Mouse (Mus musculus) hindbrain, embryonic 14.5 days (tissue): ENCODE data around the gene Serp1. TPM values are rescaled to one million over a fixed set of nuclear protein-coding genes. Genes with fewer than 3 reads are reported as not detected.
"Not testable (repeated sequence)": the region's sequence is repeated elsewhere in the genome, so short reads cannot be mapped to it uniquely, and the experiment has no call there.

Source experiments
- ATAC-seq: fragments of 200-750 bp; cut with Nextera tagmentation; 2 replicates; pipeline ENCODE4 v1.8.0; 2017; ENCODE audit warnings: moderate number of reproducible peaks, mild to moderate bottlenecking, moderate TSS enrichment, moderate library complexity; ENCODE audit not compliant: low FRiP score
- DNase-seq: peaks from one replicate; pipeline ENCODE4 v3.0.0-alpha.2; 2015; ENCODE audit warnings: low spot score
- H3K27ac ChIP-seq: fragments of 300-500 bp; sonication (generic); 2 replicates; pipeline ENCODE4 v1.5.1; 2014; ENCODE audit warnings: mild to moderate bottlenecking, moderate library complexity
- H3K27me3 ChIP-seq: fragments of 300-500 bp; sonication (generic); 2 replicates; pipeline ENCODE4 v1.6.1; 2014; ENCODE audit warnings: mild to moderate bottlenecking, low read length, mixed read lengths; ENCODE audit not compliant: control insufficient read depth, insufficient read depth
- H3K36me3 ChIP-seq: fragments of 300-500 bp; sonication (generic); replicated peaks from 2 replicates; pipeline ENCODE4 v1.6.1; 2014; ENCODE audit not compliant: control insufficient read depth, insufficient read depth
- H3K4me1 ChIP-seq: fragments of 300-500 bp; sonication (generic); replicated peaks from 2 replicates; pipeline ENCODE4 v1.6.1; 2014; ENCODE audit warnings: antibody characterized with exemption, low read length, mixed read lengths; ENCODE audit not compliant: control insufficient read depth, insufficient read depth
- H3K4me2 ChIP-seq: fragments of 300-500 bp; sonication (generic); replicated peaks from 2 replicates; pipeline ENCODE4 v1.6.1; 2014; ENCODE audit warnings: mild to moderate bottlenecking, moderate library complexity
- H3K4me3 ChIP-seq: fragments of 300-500 bp; sonication (generic); replicated peaks from 2 replicates; pipeline ENCODE4 v1.5.1; 2014; ENCODE audit warnings: mild to moderate bottlenecking, low read length
- H3K9ac ChIP-seq: fragments of 300-500 bp; sonication (generic); 2 replicates; pipeline ENCODE4 v1.6.1; 2014
- H3K9me3 ChIP-seq: fragments of 300-500 bp; sonication (generic); 2 replicates; pipeline ENCODE4 v1.6.1; 2016; ENCODE audit warnings: low read length; ENCODE audit not compliant: control insufficient read depth
- WGBS: fragments of 180-500 bp; shearing (Covaris S2); extraction: QIAGEN DNeasy Blood & Tissue Kit; methylation state at CpG from one replicate; pipeline ENCODE4 v1.1.7; 2014; 5-methylcytosine and 5-hydroxymethylcytosine counted together
- polyA plus RNA-seq: library from polyadenylated mRNA; unstranded; fragments of >200 nt; fragmentation: Nextera tagmentation; extraction: Ambion mirVana; gene quantifications from 2 replicates; pipeline ENCODE4 v1.2.1, GENCODE M21; 2014

Gene Serp1
- polyA plus RNA-seq, 1 experiment from 2014 or later, result 64.3 TPM

DNA sequence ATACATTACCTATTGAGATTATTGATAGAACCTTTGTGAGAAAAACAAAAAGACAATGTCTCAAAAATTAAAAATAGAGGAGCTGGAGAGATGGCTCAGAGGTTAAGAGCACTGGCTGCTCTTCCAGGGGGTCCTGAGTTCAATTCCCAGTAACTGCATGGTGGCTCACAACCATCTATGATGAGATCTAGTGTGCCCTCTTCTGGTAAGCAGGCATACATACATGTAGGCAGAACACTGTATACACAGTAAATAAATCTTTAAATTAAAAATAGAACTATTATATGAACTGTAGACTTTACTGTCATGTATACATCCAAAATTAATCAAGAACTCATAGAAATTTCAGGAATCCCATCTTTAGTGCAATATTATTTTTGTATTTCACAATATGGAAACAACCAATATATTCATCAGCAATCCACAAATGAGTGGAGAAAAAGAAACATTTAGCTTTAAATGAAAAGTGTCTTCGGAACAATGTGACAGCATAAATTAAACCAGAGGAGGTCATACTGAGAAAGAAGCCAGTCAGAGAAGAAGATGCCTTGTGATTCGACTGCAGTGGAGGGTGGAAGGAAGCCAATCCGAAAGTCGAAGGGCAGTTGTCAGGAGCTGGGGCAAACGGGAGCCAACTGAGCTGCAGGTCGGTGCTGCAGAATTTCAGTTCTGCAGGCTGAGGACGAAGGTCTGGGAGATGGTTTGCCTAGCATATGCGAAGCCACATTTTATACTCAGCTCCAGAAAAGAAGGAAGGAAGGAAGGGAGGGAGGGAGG lies 37.5 kb downstream of the Serp1 start:
- Histone ChIP-seq H3K27me3 (no peaks in the 10 kb centered on the region), H3K4me2 (no peak overlapping the region), H3K4me1 (no peaks in the 10 kb centered on the region), H3K4me3 (no peak overlapping the region), H3K27ac (no peak overlapping the region), H3K9me3 (no peaks in the 10 kb centered on the region), H3K36me3 (no peaks in the 10 kb centered on the region), H3K9ac (no peak overlapping the region)
- WGBS, result 76% methylated on average over 8 of the region's 8 CpGs
- ATAC-seq (no peak), DNase-seq (no peak)

DNA sequence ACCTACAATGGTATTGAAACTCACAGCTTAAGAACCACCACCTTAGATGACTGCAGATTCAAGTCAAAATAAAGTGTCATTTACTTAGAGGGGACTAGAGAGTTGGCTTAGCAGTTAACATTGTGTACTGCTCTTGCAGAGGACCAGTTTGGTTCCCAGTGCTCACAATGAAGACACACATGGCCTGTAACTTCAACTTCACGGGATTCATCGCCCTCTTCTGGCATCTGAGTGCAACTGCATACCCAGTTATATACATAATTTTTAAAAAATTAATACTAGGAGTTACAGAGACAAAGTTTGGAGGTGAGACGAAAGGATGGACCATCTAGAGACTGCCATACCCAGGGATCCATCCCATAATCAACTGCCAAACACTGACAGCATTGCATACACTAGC lies 38.6 kb downstream of the Serp1 start:
- Histone ChIP-seq H3K4me3 (no peak overlapping the region), H3K9ac (no peak overlapping the region), H3K4me2 (no peak overlapping the region), H3K27me3 (no peaks in the 10 kb centered on the region), H3K4me1 (no peaks in the 10 kb centered on the region), H3K36me3 (no peaks in the 10 kb centered on the region), H3K27ac (no peak overlapping the region), H3K9me3 (no peaks in the 10 kb centered on the region)
- WGBS, result 62% methylated on average over 3 of the region's 3 CpGs
- DNase-seq, result no peak
- no peak for ATAC-seq

DNA sequence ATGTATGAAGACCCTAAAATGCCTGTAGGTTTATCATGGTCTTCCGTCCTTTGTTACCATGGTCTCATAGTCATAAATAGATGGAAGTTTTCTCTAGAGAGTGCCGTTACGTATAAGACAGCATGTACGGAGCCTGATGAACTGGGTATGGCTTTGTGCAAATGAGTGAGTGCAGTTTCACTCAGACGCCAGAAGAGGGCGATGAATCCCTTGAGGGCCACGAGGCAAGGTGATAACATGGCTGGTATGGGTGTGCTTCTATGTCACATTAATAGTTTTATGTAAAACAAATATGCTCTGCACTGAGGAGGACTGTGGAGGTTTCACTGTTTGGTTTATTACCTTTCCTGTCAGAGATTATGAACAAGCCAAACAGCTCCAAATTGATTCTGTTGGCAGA lies 39.8 kb downstream of the Serp1 start:
- Histone ChIP-seq H3K4me1 (no peaks in the 10 kb centered on the region), H3K4me3 (no peak overlapping the region), H3K4me2 (no peak overlapping the region), H3K27me3 (no peaks in the 10 kb centered on the region), H3K27ac (no peak overlapping the region), H3K36me3 (no peaks in the 10 kb centered on the region), H3K9me3 (no peaks in the 10 kb centered on the region), H3K9ac (no peak overlapping the region)
- ATAC-seq (no peak), DNase-seq (no peak)
- 70% methylated on average over 7 of the region's 7 CpGs for WGBS

DNA sequence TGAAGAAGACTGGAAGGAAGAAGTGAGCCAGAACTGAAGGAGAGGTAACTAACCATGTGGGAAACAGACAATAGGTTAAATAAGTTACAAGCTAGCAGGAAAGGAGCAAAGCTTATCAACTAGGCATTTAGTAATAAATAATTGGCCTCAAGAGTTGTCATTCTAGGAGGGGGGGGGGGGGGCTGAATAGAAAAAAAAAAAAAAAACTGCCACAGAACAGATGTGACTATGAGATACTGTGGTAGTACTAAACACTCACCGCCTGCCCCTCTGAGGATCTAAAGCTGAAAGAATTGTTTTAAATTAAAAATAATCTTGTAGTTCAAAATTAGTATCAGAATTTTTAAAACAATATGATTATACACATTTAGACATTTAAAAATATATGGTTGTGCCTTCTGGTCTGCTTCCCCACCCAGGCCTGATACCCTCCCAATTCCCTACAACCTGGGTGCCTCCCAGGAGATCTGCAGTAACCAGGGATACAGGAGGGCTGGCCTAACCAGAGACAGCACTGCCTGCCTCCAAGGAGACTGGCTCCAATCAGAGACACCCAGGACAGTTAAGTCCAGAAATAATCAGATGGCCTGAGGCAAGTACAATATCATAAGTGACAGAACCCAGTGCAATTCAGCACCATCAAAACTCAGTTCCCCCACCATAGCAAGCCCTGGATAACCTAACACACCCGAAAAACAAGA lies 46.8 kb downstream of the Serp1 start:
- H3K36me3 ChIP-seq, result no peaks in the 10 kb centered on the region
- no peaks in the 10 kb centered on the region for H3K9me3 ChIP-seq
- ATAC-seq (no peak), DNase-seq (no peak)
- no peak overlapping the region for H3K27ac ChIP-seq
- 92% methylated on average over 2 of the region's 2 CpGs for whole genome bisulfite sequencing
- no peaks in the 10 kb centered on the region for H3K4me1 ChIP-seq
- no peaks in the 10 kb centered on the region for H3K27me3 ChIP-seq
- no peak overlapping the region for H3K9ac ChIP-seq
- no peak overlapping the region for H3K4me3 ChIP-seq
- H3K4me2 ChIP-seq, result no peak overlapping the region

DNA sequence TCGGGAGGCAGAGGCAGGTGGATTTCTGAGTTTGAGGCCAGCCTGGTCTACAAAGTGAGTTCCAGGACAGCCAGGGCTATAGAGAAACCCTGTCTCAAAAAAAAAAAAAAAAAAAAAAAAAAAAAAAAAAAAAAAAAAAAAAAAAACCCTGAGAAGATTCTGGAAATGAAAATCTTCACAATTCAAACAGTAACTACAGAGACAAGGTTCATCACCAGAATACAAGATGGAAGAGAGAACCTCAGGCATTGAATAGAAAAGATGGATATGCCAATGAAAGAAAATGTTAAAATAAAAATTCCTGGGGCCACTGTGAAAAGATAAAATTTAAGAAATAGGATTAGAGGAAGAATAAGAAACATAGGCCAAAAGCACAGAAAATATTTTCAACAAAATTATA lies 50.4 kb downstream of the Serp1 start:
- not testable (repeated sequence) for H3K9me3 ChIP-seq, ATAC-seq, H3K4me3 ChIP-seq, H3K9ac ChIP-seq, DNase-seq, H3K27ac ChIP-seq, H3K4me2 ChIP-seq, H3K4me1 ChIP-seq, H3K27me3 ChIP-seq, H3K36me3 ChIP-seq
- 100% methylated on average over 1 of the region's 1 CpGs for WGBS

Other genes with a start within 250 kb of the Serp1 start
- 12.5 and 13.6 TPM in 2 replicates for gene Tsc22d2, start 111.2 kb downstream of the Serp1 start, polyA plus RNA-seq
- gene Eif2a, start 71 bp downstream of the Serp1 start, polyA plus RNA-seq, result 39.2 and 43.0 TPM in 2 replicates
- 34.3 and 43.7 TPM in 2 replicates for gene Selenot, start 50.7 kb upstream of the Serp1 start, polyA plus RNA-seq
- 0.43 TPM in 1 of 2 replicates, not detected in the other for gene Erich6, start 111.3 kb upstream of the Serp1 start, polyA plus RNA-seq
- gene Siah2, start 166.5 kb upstream of the Serp1 start, polyA plus RNA-seq, result 16.3 and 17.3 TPM in 2 replicates